Mouse (Mus musculus): ENCODE data around the gene Acvr2b. TPM values are rescaled to one million over a fixed set of nuclear protein-coding genes. Genes with fewer than 3 reads are reported as not detected.

Acvr2b gene
- polyA plus RNA-seq, 1 experiment, result 0.02 TPM

- no peak for TF ChIP-seq TAL1 (IDR thresholded peaks at IDR 0.05; ENCODE audit: low read length)
- TF ChIP-seq GATA1 (IDR thresholded peaks at IDR 0.05; ENCODE audit: low read length), result no peak
- Histone ChIP-seq H3K4me3 (replicated peaks) (no peak overlapping the region), H3K27me3 (ENCODE audit: control insufficient read depth) (no peaks in the 10 kb centered on the region), H3K9me3 (ENCODE audit: control insufficient read depth, low read length) (no peaks in the 10 kb centered on the region), H3K4me1 (ENCODE audit: control insufficient read depth) (no peaks in the 10 kb centered on the region), H3K36me3 (ENCODE audit: control insufficient read depth) (peaks cover 13% of the 10 kb centered on the region)
Measured at GRCm38 (mm10) chr9:119371251-119371650, 30.7 kb upstream of the Acvr2b start.

DNA sequence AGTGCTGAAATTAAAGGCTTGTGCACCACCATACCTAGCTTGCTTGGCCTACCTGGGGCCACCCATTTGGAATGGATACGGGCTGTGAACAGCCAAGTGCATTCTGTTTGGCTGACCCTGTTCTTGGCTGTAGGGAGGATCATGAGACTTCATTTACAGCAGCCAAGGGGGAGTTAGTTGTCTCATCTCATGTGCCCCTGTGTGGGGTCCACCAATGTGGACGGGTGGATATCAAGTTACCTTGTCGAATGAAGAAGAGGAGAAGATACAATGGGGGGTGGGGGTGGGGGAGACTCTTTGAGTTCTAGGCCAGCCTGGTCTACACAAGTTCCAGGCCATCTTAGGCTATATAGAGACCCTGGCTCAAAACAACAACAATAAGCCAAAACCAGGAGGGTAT lies 26.9 kb upstream of the Acvr2b start:
- peaks cover 3% of the 10 kb centered on the region for H3K36me3 ChIP-seq (ENCODE audit: control insufficient read depth)
- H3K4me3 ChIP-seq (replicated peaks), result no peak overlapping the region
- H3K4me1 ChIP-seq (ENCODE audit: control insufficient read depth), result no peaks in the 10 kb centered on the region
- no peaks in the 10 kb centered on the region for H3K27me3 ChIP-seq (ENCODE audit: control insufficient read depth)
- TF ChIP-seq GATA1 (IDR thresholded peaks at IDR 0.05; ENCODE audit: low read length) (no peak), TAL1 (IDR thresholded peaks at IDR 0.05; ENCODE audit: low read length) (no peak)
- no peaks in the 10 kb centered on the region for H3K9me3 ChIP-seq (ENCODE audit: control insufficient read depth, low read length)

DNA sequence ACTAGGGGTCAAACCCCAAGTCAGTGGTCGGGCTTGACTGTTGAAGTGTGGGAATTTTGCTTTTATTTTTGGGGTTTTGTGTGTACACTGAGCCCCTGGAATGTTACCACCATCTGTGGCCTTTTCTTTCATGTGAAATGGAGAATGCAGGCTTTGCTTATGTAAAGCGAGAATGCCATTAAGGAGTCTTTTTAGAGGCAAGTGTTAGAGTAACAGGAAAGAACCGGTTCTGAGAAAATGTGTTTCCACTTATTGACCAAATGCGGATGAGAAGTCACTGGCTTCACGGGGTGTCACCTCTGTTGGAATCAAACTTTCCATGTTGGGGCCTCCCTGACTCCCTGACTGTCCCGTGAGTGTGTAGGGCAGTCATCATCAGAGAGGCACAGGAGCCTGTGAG lies 26.4 kb upstream of the Acvr2b start:
- Histone ChIP-seq H3K36me3 (ENCODE audit: control insufficient read depth) (peaks cover 3% of the 10 kb centered on the region), H3K27me3 (ENCODE audit: control insufficient read depth) (no peaks in the 10 kb centered on the region), H3K4me1 (ENCODE audit: control insufficient read depth) (no peaks in the 10 kb centered on the region), H3K4me3 (replicated peaks) (no peak overlapping the region), H3K9me3 (ENCODE audit: control insufficient read depth, low read length) (no peaks in the 10 kb centered on the region)
- TF ChIP-seq GATA1 (IDR thresholded peaks at IDR 0.05; ENCODE audit: low read length), result no peak

GRCm38 (mm10) chr9:119378231-119378630 lies 23.7 kb upstream of the Acvr2b start:
- H3K27me3 ChIP-seq (ENCODE audit: control insufficient read depth), result no peaks in the 10 kb centered on the region
- no peak overlapping the region for H3K4me3 ChIP-seq (replicated peaks)
- H3K4me1 ChIP-seq (ENCODE audit: control insufficient read depth), result no peaks in the 10 kb centered on the region
- TF ChIP-seq TAL1 (IDR thresholded peaks at IDR 0.05; ENCODE audit: low read length) (no peak), GATA1 (IDR thresholded peaks at IDR 0.05; ENCODE audit: low read length) (no peak)
- H3K9me3 ChIP-seq (ENCODE audit: control insufficient read depth, low read length), result no peaks in the 10 kb centered on the region
- no peaks in the 10 kb centered on the region; the same call in 1 of the 2 replicates for H3K36me3 ChIP-seq (ENCODE audit: control insufficient read depth)

- H3K4me1 ChIP-seq (ENCODE audit: control insufficient read depth), result no peaks in the 10 kb centered on the region
- no peaks in the 10 kb centered on the region for H3K9me3 ChIP-seq (ENCODE audit: control insufficient read depth, low read length)
- no peaks in the 10 kb centered on the region for H3K27me3 ChIP-seq (ENCODE audit: control insufficient read depth)
- H3K36me3 ChIP-seq (ENCODE audit: control insufficient read depth), result peaks cover 2% of the 10 kb centered on the region; the same call in 1 of the 2 replicates
- TF ChIP-seq TAL1 (IDR thresholded peaks at IDR 0.05; ENCODE audit: low read length) (no peak), GATA1 (IDR thresholded peaks at IDR 0.05; ENCODE audit: low read length) (no peak)
- H3K4me3 ChIP-seq (replicated peaks), result no peak overlapping the region
Measured at GRCm38 (mm10) chr9:119382603-119383002, 19.3 kb upstream of the Acvr2b start.

DNA sequence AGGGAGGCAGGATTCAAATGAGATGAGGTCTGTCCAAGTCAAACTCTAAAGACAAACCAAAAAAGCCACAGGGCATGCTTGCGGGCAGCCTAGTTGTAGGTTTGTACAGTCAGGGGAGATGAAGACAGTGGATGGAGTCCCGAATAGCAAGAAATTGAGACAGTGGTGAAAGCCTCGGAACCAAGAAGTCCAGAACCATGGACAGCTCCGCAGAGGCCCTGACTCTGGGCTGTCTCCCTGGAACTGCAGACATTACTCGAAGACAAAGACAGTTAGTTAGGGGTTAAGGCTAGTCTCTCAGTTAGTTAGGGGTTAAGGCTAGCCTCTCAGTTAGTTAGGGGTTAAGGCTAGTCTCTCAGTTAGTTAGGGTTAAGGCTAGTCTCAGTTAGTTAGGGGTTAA lies 13.0 kb upstream of the Acvr2b start:
- Histone ChIP-seq H3K9me3 (ENCODE audit: control insufficient read depth, low read length) (no peaks in the 10 kb centered on the region), H3K27me3 (ENCODE audit: control insufficient read depth) (no peaks in the 10 kb centered on the region), H3K36me3 (ENCODE audit: control insufficient read depth) (peaks cover 4% of the 10 kb centered on the region; the same call in 1 of the 2 replicates), H3K4me3 (replicated peaks) (no peak overlapping the region), H3K4me1 (ENCODE audit: control insufficient read depth) (no peaks in the 10 kb centered on the region)
- no peak for TF ChIP-seq GATA1 (IDR thresholded peaks at IDR 0.05; ENCODE audit: low read length)
- no peak for TF ChIP-seq TAL1 (IDR thresholded peaks at IDR 0.05; ENCODE audit: low read length)

- no peaks in the 10 kb centered on the region for H3K9me3 ChIP-seq (ENCODE audit: control insufficient read depth, low read length)
- H3K4me1 ChIP-seq (ENCODE audit: control insufficient read depth), result no peaks in the 10 kb centered on the region
- H3K4me3 ChIP-seq (replicated peaks), result no peak overlapping the region
- peaks cover 2% of the 10 kb centered on the region; the same call in 1 of the 2 replicates for H3K36me3 ChIP-seq (ENCODE audit: control insufficient read depth)
- no peaks in the 10 kb centered on the region for H3K27me3 ChIP-seq (ENCODE audit: control insufficient read depth)
- no peak for TF ChIP-seq TAL1 (IDR thresholded peaks at IDR 0.05; ENCODE audit: low read length)
- no peak for TF ChIP-seq GATA1 (IDR thresholded peaks at IDR 0.05; ENCODE audit: low read length)
Measured at GRCm38 (mm10) chr9:119390214-119390613, 11.7 kb upstream of the Acvr2b start.

DNA sequence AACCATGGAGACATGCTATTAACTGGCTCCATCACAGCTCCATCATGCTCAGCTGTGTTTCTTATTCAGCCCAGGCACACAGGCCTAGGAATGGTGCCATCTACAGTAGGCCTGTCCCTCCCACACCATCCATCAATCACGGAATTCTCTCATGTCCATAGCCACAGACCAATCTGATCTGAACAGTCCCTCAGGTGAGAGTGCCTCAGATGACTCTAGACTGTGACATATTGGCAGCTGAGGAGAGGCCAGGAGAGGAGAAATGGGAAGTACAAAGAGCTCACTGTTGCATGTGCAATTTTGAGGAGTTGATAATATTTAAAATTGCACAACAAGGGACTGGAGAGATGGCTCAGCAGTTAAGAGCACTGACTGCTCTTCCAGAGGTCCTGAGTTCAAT lies 7.1 kb upstream of the Acvr2b start:
- Histone ChIP-seq H3K27me3 (ENCODE audit: control insufficient read depth) (no peaks in the 10 kb centered on the region), H3K4me1 (ENCODE audit: control insufficient read depth) (no peaks in the 10 kb centered on the region), H3K9me3 (ENCODE audit: control insufficient read depth, low read length) (no peaks in the 10 kb centered on the region), H3K4me3 (replicated peaks) (no peak overlapping the region), H3K36me3 (ENCODE audit: control insufficient read depth) (peaks cover 2% of the 10 kb centered on the region; the same call in 1 of the 2 replicates)
- TF ChIP-seq TAL1 (IDR thresholded peaks at IDR 0.05; ENCODE audit: low read length), result no peak
- TF ChIP-seq GATA1 (IDR thresholded peaks at IDR 0.05; ENCODE audit: low read length), result no peak

DNA sequence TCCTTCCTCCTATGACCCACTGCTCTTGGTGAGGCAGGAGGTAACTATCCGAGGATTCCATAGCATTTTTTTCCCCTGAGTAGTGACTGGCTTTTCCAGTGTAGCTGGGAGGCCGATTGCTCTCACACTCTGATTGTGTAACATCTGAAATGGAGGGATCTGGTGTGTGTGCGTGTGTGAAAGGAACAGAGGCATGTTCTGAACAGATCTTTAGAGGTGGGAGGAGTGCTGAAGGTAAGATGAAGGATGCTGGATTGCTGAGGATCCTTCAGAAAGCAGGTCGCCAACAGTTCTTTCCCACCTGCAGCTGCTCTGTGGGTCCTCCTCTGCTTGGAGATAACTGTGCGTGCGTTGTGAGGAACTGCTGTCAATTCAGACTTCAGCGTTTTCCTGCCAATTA lies 567 bp upstream of the Acvr2b start:
- no peaks in the 10 kb centered on the region for H3K9me3 ChIP-seq (ENCODE audit: control insufficient read depth, low read length)
- no peak for TF ChIP-seq GATA1 (IDR thresholded peaks at IDR 0.05; ENCODE audit: low read length)
- TF ChIP-seq TAL1 (IDR thresholded peaks at IDR 0.05; ENCODE audit: low read length), result no peak
- H3K36me3 ChIP-seq (ENCODE audit: control insufficient read depth), result no peaks in the 10 kb centered on the region
- peak overlapping the region; percentile 60 for H3K4me3 ChIP-seq (replicated peaks)
- H3K4me1 ChIP-seq (ENCODE audit: control insufficient read depth), result peaks cover 16% of the 10 kb centered on the region
- peaks cover 46% of the 10 kb centered on the region for H3K27me3 ChIP-seq (ENCODE audit: control insufficient read depth)

Measured in erythroblast, embryonic 14.5 days (primary cell).